Mouse (Mus musculus) CH12.LX (cell line): ENCODE results near the gene Picalm.

Experiments
- BHLHE40 ChIP-seq: IDR thresholded peaks from 2 replicates; pipeline ENCODE4 v1.6.1; 2011; ENCODE audit warnings: mild to moderate bottlenecking, low read depth, low read length, improper control_type of control experiment
- CTCF ChIP-seq, 2 experiments: IDR thresholded peaks in 1 of 2; conservative IDR thresholded peaks in 1 of 2; 2 replicates each; pipeline ENCODE4 v1.5.1; 2011 to 2012; ENCODE audit warnings: low read depth in 2 of 2, low read length in 2 of 2, improper control_type of control experiment in 1 of 2, inconsistent platforms in 1 of 2, mild to moderate bottlenecking in 1 of 2, moderate library complexity in 1 of 2
- E2F4 ChIP-seq: IDR thresholded peaks from 2 replicates; pipeline ENCODE4 v1.6.1; 2011; ENCODE audit warnings: low read depth, low read length, improper control_type of control experiment; ENCODE audit not compliant: insufficient replicate concordance
- ETS1 ChIP-seq: conservative IDR thresholded peaks from 2 replicates; pipeline ENCODE4 v1.6.1; 2012; ENCODE audit warnings: low read depth, mild to moderate bottlenecking, inconsistent platforms, low read length, improper control_type of control experiment, moderate library complexity
- JUND ChIP-seq: conservative IDR thresholded peaks from 2 replicates; pipeline ENCODE4 v1.6.1; 2011; ENCODE audit warnings: low read depth, low read length, improper control_type of control experiment
- MEF2A ChIP-seq: IDR thresholded peaks from 2 replicates; pipeline ENCODE4 v1.6.1; 2014; ENCODE audit warnings: low read depth, mild to moderate bottlenecking, inconsistent platforms, low read length, improper control_type of control experiment, borderline replicate concordance
- MXI1 ChIP-seq: IDR thresholded peaks from 2 replicates; pipeline ENCODE4 v1.6.1; 2011; ENCODE audit warnings: mild to moderate bottlenecking, low read depth, low read length, improper control_type of control experiment
- NRF1 ChIP-seq: IDR thresholded peaks from 2 replicates; pipeline ENCODE4 v1.6.1; 2014; ENCODE audit warnings: low read depth, mild to moderate bottlenecking, inconsistent platforms, low read length, improper control_type of control experiment, moderate library complexity
- POLR2A ChIP-seq: IDR thresholded peaks from 2 replicates; pipeline ENCODE4 v1.6.1; 2011; ENCODE audit warnings: low read depth, mild to moderate bottlenecking, improper control_type of control experiment, low read length
- RAD21 ChIP-seq: IDR thresholded peaks from 2 replicates; pipeline ENCODE4 v1.6.1; 2011; ENCODE audit warnings: low read depth, mild to moderate bottlenecking, low read length, improper control_type of control experiment, moderate library complexity
- SMC3 ChIP-seq: IDR thresholded peaks from 2 replicates; pipeline ENCODE4 v1.6.1; 2011; ENCODE audit warnings: low read depth, low read length, improper control_type of control experiment
- TCF12 ChIP-seq: IDR thresholded peaks from 2 replicates; pipeline ENCODE4 v1.6.1; 2014; ENCODE audit warnings: low read depth, mild to moderate bottlenecking, inconsistent platforms, low read length, improper control_type of control experiment
- UBTF ChIP-seq: IDR thresholded peaks from 2 replicates; pipeline ENCODE4 v1.6.1; 2012; ENCODE audit warnings: low read depth, mild to moderate bottlenecking, inconsistent platforms, low read length, improper control_type of control experiment, moderate library complexity

DNA sequence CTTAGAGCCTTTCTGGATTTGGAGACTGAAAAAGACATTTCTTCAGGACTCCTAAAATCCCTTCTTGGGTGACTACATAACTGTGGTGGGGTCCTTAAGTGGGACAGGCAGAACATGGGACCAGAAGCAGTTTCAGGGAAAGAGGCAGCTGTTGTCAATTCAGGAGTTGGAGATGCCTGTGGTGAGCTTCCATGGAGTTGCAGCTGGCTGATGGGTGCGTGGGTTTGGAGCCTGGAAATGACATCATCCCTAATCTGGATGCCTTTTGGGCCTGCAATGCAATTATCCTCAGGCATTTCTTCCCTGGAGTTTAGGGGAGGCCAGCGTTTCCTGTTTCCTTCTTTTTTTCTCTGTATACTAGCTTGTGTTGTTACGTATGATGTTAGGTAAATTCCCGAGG, 103.9 kb downstream of the Picalm start:
- TF ChIP-seq JUND = no peak
- no peak for TF ChIP-seq POLR2A
- TF ChIP-seq NRF1 = no peak
- no peak for TF ChIP-seq E2F4
- no peak for TF ChIP-seq CTCF (conservative IDR thresholded peaks at IDR 0.05 in 1 of 2, IDR thresholded peaks at IDR 0.05 in 1 of 2; ENCODE audit: low read depth in 2 of 2, low read length in 2 of 2)
- no peak for TF ChIP-seq RAD21
- no peak for TF ChIP-seq ETS1
- TF ChIP-seq TCF12 = no peak
- TF ChIP-seq UBTF = no peak
- no peak for TF ChIP-seq MEF2A
- TF ChIP-seq MXI1 = no peak
- TF ChIP-seq SMC3 = no peak
- TF ChIP-seq BHLHE40 = no peak
